In the genomic region with DNA sequence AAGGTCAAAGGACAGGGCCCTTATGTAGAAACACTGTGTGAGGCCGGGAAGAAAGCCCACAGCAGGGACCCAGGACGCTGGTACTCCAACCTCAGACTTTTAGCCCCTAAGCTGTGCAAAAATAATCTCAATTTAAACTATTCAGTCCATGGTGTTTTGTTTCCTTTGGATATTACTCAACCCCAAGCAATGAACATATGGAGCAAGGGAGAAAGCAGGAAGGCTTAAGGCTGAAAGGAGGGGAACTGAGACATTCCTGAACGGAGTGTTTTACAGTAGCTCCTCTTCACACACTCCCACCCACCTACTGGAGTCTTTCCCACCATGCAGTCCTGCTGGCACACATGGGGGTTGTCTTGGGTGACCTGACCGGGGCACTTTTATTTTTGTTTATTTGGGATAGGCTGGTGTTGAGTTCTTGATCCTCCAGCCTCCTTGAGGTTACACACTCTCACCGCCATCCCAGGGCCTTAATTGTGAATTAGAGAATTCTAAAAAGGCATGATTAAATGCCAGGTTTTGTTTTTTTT, we compare ENCODE assay signal across 31 mouse cellular contexts. TPM values are rescaled to one million over a fixed set of nuclear protein-coding genes. Genes with fewer than 3 reads are reported as not detected.
"Had no signal": no experiment of that assay in that cellular context is flagged by ENCODE, and none has a peak within 500 bp of the region (broad histone marks: within the 10 kb centered on the region; RNA-seq: fewer than 3 reads in every experiment).

No protein-coding gene starts in this region.

- ATAC-seq: liver, postnatal 0 days; lung, postnatal 0 days; midbrain, embryonic 13.5 days; midbrain, embryonic 16.5 days had no signal

- H3K4me2 ChIP-seq: limb, embryonic 12.5 days; limb, embryonic 15.5 days; liver, embryonic 11.5 days; lung, embryonic 14.5 days; midbrain, embryonic 13.5 days had no signal

- H3K9me3 ChIP-seq: limb, embryonic 12.5 days; limb, embryonic 15.5 days; midbrain, embryonic 10.5 days; midbrain, embryonic 13.5 days had no signal

- H3K27ac ChIP-seq: kidney, postnatal 0 days; limb, embryonic 12.5 days; limb, embryonic 15.5 days; liver, embryonic 14.5 days; macrophage; midbrain, embryonic 10.5 days; midbrain, embryonic 13.5 days; stomach, postnatal 0 days had no signal

- H3K36me3 ChIP-seq: limb, embryonic 12.5 days; limb, embryonic 15.5 days; midbrain, embryonic 10.5 days; midbrain, embryonic 13.5 days had no signal

- H3K27me3 ChIP-seq: midbrain, embryonic 13.5 days had no signal

- H3K4me3 ChIP-seq: limb, embryonic 12.5 days; limb, embryonic 15.5 days; midbrain, embryonic 10.5 days; midbrain, embryonic 13.5 days had no signal

- DNase-seq: kidney, postnatal 25 days; left cerebral cortex, postnatal 4 days; liver, postnatal 0 days; lung, embryonic 14.5 days; right cerebral cortex, adult 18-20 months; right cerebral cortex, postnatal 14 days; right cerebral cortex, postnatal 4 days; thymus, adult 2 months; thymus, postnatal 14 days; thymus, postnatal 4 days had no signal

- H3K9ac ChIP-seq: limb, embryonic 12.5 days; limb, embryonic 15.5 days; liver, embryonic 14.5 days; liver, postnatal 0 days; lung, embryonic 14.5 days; midbrain, embryonic 13.5 days had no signal

RNA-seq across cellular contexts. Expression of gene Cabp2, which starts 13.5 kb away (rescaled TPM):
- total RNA-seq: layer of hippocampus, postnatal 14 days; left cerebral cortex, adult 8-10 months; left cerebral cortex, postnatal 14 days; left cerebral cortex, postnatal 4 days; megakaryocyte, adult 5-6 weeks; monocyte, adult 5-6 weeks had no signal
- polyA plus RNA-seq: kidney, embryonic 14.5 days; large intestine, adult 2 months; limb, embryonic 12.5 days; limb, embryonic 15.5 days; lung, embryonic 14.5 days; lung, postnatal 0 days; macrophage; midbrain, embryonic 10.5 days; midbrain, embryonic 13.5 days; midbrain, embryonic 16.5 days; neural tube, embryonic 11.5 days; neural tube, embryonic 14.5 days; stomach, embryonic 14.5 days; stomach, postnatal 0 days had no signal

RNA-seq across cellular contexts. Expression of gene Gstp3, which starts 35.5 kb away (rescaled TPM):
- total RNA-seq: layer of hippocampus, postnatal 14 days; left cerebral cortex, adult 8-10 months; left cerebral cortex, postnatal 14 days; left cerebral cortex, postnatal 4 days had no signal
- polyA plus RNA-seq: kidney, postnatal 0 days; limb, embryonic 12.5 days; lung, embryonic 14.5 days; macrophage; midbrain, embryonic 13.5 days; midbrain, embryonic 16.5 days; neural tube, embryonic 11.5 days; neural tube, embryonic 14.5 days; stomach, embryonic 14.5 days had no signal
